In genomic region chr2:26443876-26444275, GRCm38 (mm10) we compare ENCODE assay signal across 8 mouse cellular contexts. TPM values are rescaled to one million over a fixed set of nuclear protein-coding genes. Genes with fewer than 3 reads are reported as not detected.
A peak's percentile ranks its signal among the peaks of the same experiment; 100 is the strongest.
DNase-seq lines count a peak whose midpoint lies in the region; ATAC-seq and TF ChIP-seq lines count a peak whose summit lies in the region.

No protein-coding gene starts in this region.

- H3K27ac ChIP-seq in layer of hippocampus, adult 2 months: 0 out of 2 replicates have a peak overlapping the region, but pooled peaks have one; percentile 94
- 0 out of 2 replicates have a peak overlapping the region, but pooled peaks have one; percentile 89 for H3K27ac ChIP-seq in embryonic facial prominence, embryonic 10.5 days (replicated peaks)
- peak overlapping the region; percentile 92; the same call in 1 of the 2 replicates for H3K27ac ChIP-seq in hindbrain, postnatal 0 days
- H3K27ac ChIP-seq in midbrain, postnatal 0 days (ENCODE audit: low read depth, low read length): no peak overlapping the region

- no peaks in the 10 kb centered on the region for H3K9me3 ChIP-seq in embryonic facial prominence, embryonic 10.5 days
- no peaks in the 10 kb centered on the region for H3K9me3 ChIP-seq in hindbrain, postnatal 0 days (ENCODE audit: low read length)
- H3K9me3 ChIP-seq in midbrain, postnatal 0 days (ENCODE audit: low read length): no peaks in the 10 kb centered on the region

- no peak for ATAC-seq in hindbrain, postnatal 0 days
- ATAC-seq in midbrain, postnatal 0 days (ENCODE audit: low FRiP score): no peak
- ATAC-seq in monocyte, adult 5-6 weeks (replicated peaks; ENCODE audit: insufficient number of reproducible peaks, low FRiP score, low TSS enrichment, poor library complexity, severe bottlenecking): no peak

- TF ChIP-seq CTCF in layer of hippocampus, adult 2 months (conservative IDR thresholded peaks at IDR 0.05): no peak
- TF ChIP-seq CTCF in hindbrain, postnatal 0 days (IDR thresholded peaks at IDR 0.05; ENCODE audit: low read depth): no peak
- TF ChIP-seq CTCF in midbrain, postnatal 0 days (IDR thresholded peaks at IDR 0.05): no peak

- peak overlapping the region; percentile 97 for H3K4me3 ChIP-seq in layer of hippocampus, adult 2 months
- H3K4me3 ChIP-seq in embryonic facial prominence, embryonic 10.5 days: peak overlapping the region; percentile 92
- H3K4me3 ChIP-seq in hindbrain, postnatal 0 days (ENCODE audit: low read length): peak overlapping the region; percentile 82
- H3K4me3 ChIP-seq in midbrain, postnatal 0 days (ENCODE audit: low read depth, low read length): peak overlapping the region; percentile 86

- H3K9ac ChIP-seq in hindbrain, postnatal 0 days (replicated peaks; ENCODE audit: low read length): peak overlapping the region; percentile 90
- peak overlapping the region; percentile 87 for H3K9ac ChIP-seq in midbrain, postnatal 0 days (replicated peaks; ENCODE audit: low read length, poor library complexity, severe bottlenecking)

- H3K27me3 ChIP-seq in embryonic facial prominence, embryonic 10.5 days (replicated peaks; ENCODE audit: low read depth, poor library complexity, severe bottlenecking): no peaks in the 10 kb centered on the region
- H3K27me3 ChIP-seq in hindbrain, postnatal 0 days (ENCODE audit: insufficient read depth, low read length): no peaks in the 10 kb centered on the region
- no peaks in the 10 kb centered on the region for H3K27me3 ChIP-seq in midbrain, postnatal 0 days (ENCODE audit: insufficient read depth, low read length)

- peaks cover 44% of the 10 kb centered on the region for H3K4me1 ChIP-seq in embryonic facial prominence, embryonic 10.5 days
- peaks cover 23% of the 10 kb centered on the region for H3K4me1 ChIP-seq in hindbrain, postnatal 0 days (ENCODE audit: insufficient read depth, low read length)
- peaks cover 17% of the 10 kb centered on the region for H3K4me1 ChIP-seq in midbrain, postnatal 0 days (ENCODE audit: insufficient read depth, low read length)

- H3K4me2 ChIP-seq in hindbrain, postnatal 0 days (ENCODE audit: low read depth, low read length): peak overlapping the region; percentile 86
- H3K4me2 ChIP-seq in midbrain, postnatal 0 days (ENCODE audit: low read depth, low read length, poor library complexity, severe bottlenecking): peak overlapping the region; percentile 64

- no peak for DNase-seq in layer of hippocampus, adult 2 months (ENCODE audit: low spot score in 2 of 2)
- DNase-seq in layer of hippocampus, postnatal 25 days (ENCODE audit: extremely low spot score in 1 of 2, low spot score in 1 of 2): no peak
- no peak for DNase-seq in embryonic facial prominence, embryonic 10.5 days (ENCODE audit: low spot score)
- no peak for DNase-seq in hindbrain, postnatal 0 days (ENCODE audit: low spot score)
- DNase-seq in midbrain, postnatal 0 days (ENCODE audit: low spot score): no peak
- no peak for DNase-seq in thymus, postnatal 36 days
- no peak for DNase-seq in layer of hippocampus, postnatal 10 days (ENCODE audit: low spot score in 2 of 2)

- 58% methylated on average over 3 of the region's 3 CpGs for WGBS in embryonic facial prominence, embryonic 10.5 days
- 56% methylated on average over 3 of the region's 3 CpGs for WGBS in hindbrain, postnatal 0 days
- 62% methylated on average over 3 of the region's 3 CpGs for WGBS in midbrain, postnatal 0 days

- peaks cover 31% of the 10 kb centered on the region for H3K36me3 ChIP-seq in embryonic facial prominence, embryonic 10.5 days (replicated peaks)
- H3K36me3 ChIP-seq in hindbrain, postnatal 0 days (ENCODE audit: insufficient read depth, low read length): peaks cover 28% of the 10 kb centered on the region
- H3K36me3 ChIP-seq in midbrain, postnatal 0 days (ENCODE audit: insufficient read depth, low read length): peaks cover 27% of the 10 kb centered on the region

RNA-seq across cellular contexts. Expression of gene Sec16a, which starts 1.1 kb away (rescaled TPM):
- 10 to 100 TPM; 49.3 to 51.3 TPM for total RNA-seq in layer of hippocampus, adult 2 months (2021)
- total RNA-seq in layer of hippocampus, postnatal 25 days (2021): 10 to 100 TPM; 46.4 to 48.1 TPM
- polyA plus RNA-seq in embryonic facial prominence, embryonic 10.5 days (2016; fragmentation: Nextera tagmentation; extraction: Ambion mirVana): 30.4 and 32.1 TPM in 2 replicates
- 60.9 and 89.2 TPM in 2 replicates for total RNA-seq in hindbrain, postnatal 0 days (2014; rRNA removed)
- 9.9 and 10.5 TPM in 2 replicates for polyA plus RNA-seq in hindbrain, postnatal 0 days (2015; fragmentation: Nextera tagmentation; extraction: Ambion mirVana)
- total RNA-seq in midbrain, postnatal 0 days (2014; rRNA removed): 63.3 and 76.7 TPM in 2 replicates
- 9.9 and 12.6 TPM in 2 replicates for polyA plus RNA-seq in midbrain, postnatal 0 days (2015; fragmentation: Nextera tagmentation; extraction: Ambion mirVana)
- total RNA-seq in layer of hippocampus, postnatal 10 days (2021): 10 to 100 TPM; 43.9 to 46.1 TPM
- total RNA-seq in monocyte, adult 5-6 weeks (2017): 40.0 to 69.7 TPM (median 50.1 TPM) in 3 replicates

RNA-seq across cellular contexts. Expression of gene Inpp5e, which starts 34.9 kb away (rescaled TPM):
- total RNA-seq in layer of hippocampus, adult 2 months (2021): 10 to 100 TPM; 22.2 to 25.1 TPM
- 10 to 100 TPM; 21.7 to 24.4 TPM for total RNA-seq in layer of hippocampus, postnatal 25 days (2021)
- 28.6 and 31.8 TPM in 2 replicates for polyA plus RNA-seq in embryonic facial prominence, embryonic 10.5 days (2016; fragmentation: Nextera tagmentation; extraction: Ambion mirVana)
- total RNA-seq in hindbrain, postnatal 0 days (2014; rRNA removed): 30.2 and 40.6 TPM in 2 replicates
- 16.3 and 17.3 TPM in 2 replicates for polyA plus RNA-seq in hindbrain, postnatal 0 days (2015; fragmentation: Nextera tagmentation; extraction: Ambion mirVana)
- 29.0 and 32.2 TPM in 2 replicates for total RNA-seq in midbrain, postnatal 0 days (2014; rRNA removed)
- polyA plus RNA-seq in midbrain, postnatal 0 days (2015; fragmentation: Nextera tagmentation; extraction: Ambion mirVana): 16.5 and 18.2 TPM in 2 replicates
- total RNA-seq in layer of hippocampus, postnatal 10 days (2021): 10 to 100 TPM; 17.2 to 21.0 TPM
- 6.1 to 17.0 TPM (median 8.7 TPM) in 3 replicates for total RNA-seq in monocyte, adult 5-6 weeks (2017)

RNA-seq across cellular contexts. Expression of gene Pmpca, which starts 54.7 kb away (rescaled TPM):
- 100 to 1,000 TPM in 1 of 2 experiments, 10 to 100 TPM in 1; 89.2 to 100 TPM for total RNA-seq in layer of hippocampus, adult 2 months (2021)
- total RNA-seq in layer of hippocampus, postnatal 25 days (2021): 10 to 100 TPM; 94.8 to 96.0 TPM
- polyA plus RNA-seq in embryonic facial prominence, embryonic 10.5 days (2016; fragmentation: Nextera tagmentation; extraction: Ambion mirVana): 144 and 151 TPM in 2 replicates
- 58.7 and 68.5 TPM in 2 replicates for total RNA-seq in hindbrain, postnatal 0 days (2014; rRNA removed)
- 94.9 and 95.8 TPM in 2 replicates for polyA plus RNA-seq in hindbrain, postnatal 0 days (2015; fragmentation: Nextera tagmentation; extraction: Ambion mirVana)
- total RNA-seq in midbrain, postnatal 0 days (2014; rRNA removed): 64.8 and 71.1 TPM in 2 replicates
- polyA plus RNA-seq in midbrain, postnatal 0 days (2015; fragmentation: Nextera tagmentation; extraction: Ambion mirVana): 85.1 and 91.9 TPM in 2 replicates
- total RNA-seq in layer of hippocampus, postnatal 10 days (2021): 100 to 1,000 TPM; 111 to 112 TPM
- total RNA-seq in monocyte, adult 5-6 weeks (2017): 54.9 to 68.4 TPM (median 59.0 TPM) in 3 replicates

RNA-seq across cellular contexts. Expression of gene Entr1, which starts 54.8 kb away (rescaled TPM):
- total RNA-seq in layer of hippocampus, adult 2 months (2021): 100 to 1,000 TPM; 159 to 168 TPM
- total RNA-seq in layer of hippocampus, postnatal 25 days (2021): 100 to 1,000 TPM; 133 to 170 TPM
- 133 and 137 TPM in 2 replicates for polyA plus RNA-seq in embryonic facial prominence, embryonic 10.5 days (2016; fragmentation: Nextera tagmentation; extraction: Ambion mirVana)
- 115 and 135 TPM in 2 replicates for total RNA-seq in hindbrain, postnatal 0 days (2014; rRNA removed)
- polyA plus RNA-seq in hindbrain, postnatal 0 days (2015; fragmentation: Nextera tagmentation; extraction: Ambion mirVana): 133 and 138 TPM in 2 replicates
- 157 and 162 TPM in 2 replicates for total RNA-seq in midbrain, postnatal 0 days (2014; rRNA removed)
- polyA plus RNA-seq in midbrain, postnatal 0 days (2015; fragmentation: Nextera tagmentation; extraction: Ambion mirVana): 144 and 156 TPM in 2 replicates
- total RNA-seq in layer of hippocampus, postnatal 10 days (2021): 100 to 1,000 TPM; 176 TPM
- 83.7 to 122 TPM (median 118 TPM) in 3 replicates for total RNA-seq in monocyte, adult 5-6 weeks (2017)
